Mouse (Mus musculus) small intestine, adult 2 months (tissue): Measurements from ENCODE around the gene Spred2. TPM values are rescaled to one million over a fixed set of nuclear protein-coding genes. Genes with fewer than 3 reads are reported as not detected.

Experiments used
- H3K27ac ChIP-seq: fragments of 200-500 bp; 2 replicates; pipeline ENCODE4 v1.5.1; 2012; ENCODE audit warnings: low read depth, low read length, control low read depth, inconsistent platforms; ENCODE audit not compliant: insufficient read depth
- H3K27me3 ChIP-seq: fragments of 200-500 bp; 2 replicates; pipeline ENCODE4 v1.6.1; 2012; ENCODE audit warnings: mild to moderate bottlenecking, moderate library complexity, low read length, inconsistent platforms; ENCODE audit not compliant: control insufficient read depth, insufficient read depth
- H3K36me3 ChIP-seq: fragments of 200-500 bp; 2 replicates; pipeline ENCODE4 v1.6.1; 2012; ENCODE audit warnings: mild to moderate bottlenecking, low read length, control low read depth, inconsistent platforms; ENCODE audit not compliant: control insufficient read depth, insufficient read depth
- H3K4me1 ChIP-seq: fragments of 200-500 bp; 2 replicates; pipeline ENCODE4 v1.6.1; 2012; ENCODE audit warnings: low read length, inconsistent platforms, mixed read lengths; ENCODE audit not compliant: control insufficient read depth, insufficient read depth, insufficient read length
- H3K4me3 ChIP-seq: fragments of 200-500 bp; 2 replicates; pipeline ENCODE4 v1.5.1; 2012; ENCODE audit warnings: low read depth, mild to moderate bottlenecking, control low read depth, inconsistent platforms, low read length, moderate library complexity
- CTCF ChIP-seq: fragments of 200-500 bp; IDR thresholded peaks from 2 replicates; pipeline ENCODE4 v1.5.1; 2012; ENCODE audit warnings: low read depth, mild to moderate bottlenecking, control low read depth, inconsistent platforms, low read length, moderate library complexity, mixed read lengths; ENCODE audit not compliant: insufficient replicate concordance, insufficient read length; ENCODE audit errors: extremely low read depth
- POLR2A ChIP-seq: fragments of 200-500 bp; IDR thresholded peaks from 2 replicates; pipeline ENCODE4 v1.6.1; 2012; ENCODE audit warnings: low read depth, mild to moderate bottlenecking, control low read depth, inconsistent platforms, low read length, moderate library complexity
- WGBS: fragments of 180-500 bp; shearing (Covaris S2); methylation state at CpG from one replicate; pipeline ENCODE4 v1.1.7; 2018; 5-methylcytosine and 5-hydroxymethylcytosine counted together
- polyA plus RNA-seq: library from polyadenylated mRNA; depleted of rRNA; stranded (reverse); fragments of >200 nt; gene quantifications from 2 replicates; pipeline ENCODE4 v1.2.3, GENCODE M21; 2012; rRNA removed

Spred2 gene
- polyA plus RNA-seq: 8.2 and 21.2 TPM in 2 replicates

DNA sequence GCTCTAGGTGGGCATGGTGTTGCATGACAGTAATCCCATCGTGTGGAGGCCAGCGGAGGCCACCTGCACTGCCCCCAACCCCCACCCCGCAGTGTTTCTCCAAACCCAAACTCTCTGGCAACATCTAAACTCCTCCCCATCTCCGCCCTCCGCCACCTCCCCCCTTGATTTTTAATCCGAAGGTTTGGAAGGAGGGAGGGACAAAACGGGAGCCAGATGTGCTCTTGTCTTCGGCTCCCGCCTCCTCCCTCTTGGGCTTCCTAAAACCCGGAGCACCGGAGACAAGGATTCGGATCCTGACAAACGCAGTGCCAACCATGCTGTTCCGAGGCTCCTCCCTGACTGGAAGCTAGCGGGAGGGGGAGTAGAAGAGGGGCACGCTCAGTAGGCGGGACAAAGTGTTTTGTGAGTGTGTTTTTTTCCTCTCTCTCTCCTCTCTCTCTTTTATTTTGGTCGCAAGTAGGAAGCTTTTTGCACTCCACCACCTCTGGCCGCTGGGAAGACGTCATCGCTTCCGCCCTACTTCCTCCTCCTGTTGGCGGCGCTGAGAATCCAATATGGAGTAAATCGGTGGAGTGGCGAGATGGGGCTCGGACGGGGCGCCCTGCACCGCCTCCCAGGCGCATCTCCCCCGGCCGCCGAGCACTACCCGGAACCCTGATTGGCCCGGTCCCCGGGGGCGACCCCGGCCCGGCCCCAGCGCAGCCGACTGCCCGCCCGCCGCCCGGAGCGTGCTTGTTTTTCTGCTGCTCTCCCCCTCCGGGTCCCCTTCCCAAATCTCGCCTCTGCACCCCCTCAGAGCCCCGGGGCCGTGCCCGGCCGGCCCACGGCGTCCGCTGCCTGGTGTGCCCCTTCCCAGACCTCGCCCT is at the start of gene Spred2:
Gene Spred2 (plus strand): TSS at position 488 of the 869 bp plus-strand sequence.
- Histone ChIP-seq H3K4me3 (peak within 1 kb of the TSS; percentile 73), H3K4me1 (peaks cover 24% of the 10 kb centered on the region), H3K27me3 (no peaks in the 10 kb centered on the region), H3K27ac (peak within 1 kb of the TSS; percentile 90), H3K36me3 (no peaks in the 10 kb centered on the region)
- WGBS: under 1% methylated on average over 57 of the region's 57 CpGs
- peak; percentile 45; the same call in 1 of the 2 replicates for TF ChIP-seq POLR2A
- peak; percentile 19; the same call in 1 of the 2 replicates for TF ChIP-seq CTCF

DNA sequence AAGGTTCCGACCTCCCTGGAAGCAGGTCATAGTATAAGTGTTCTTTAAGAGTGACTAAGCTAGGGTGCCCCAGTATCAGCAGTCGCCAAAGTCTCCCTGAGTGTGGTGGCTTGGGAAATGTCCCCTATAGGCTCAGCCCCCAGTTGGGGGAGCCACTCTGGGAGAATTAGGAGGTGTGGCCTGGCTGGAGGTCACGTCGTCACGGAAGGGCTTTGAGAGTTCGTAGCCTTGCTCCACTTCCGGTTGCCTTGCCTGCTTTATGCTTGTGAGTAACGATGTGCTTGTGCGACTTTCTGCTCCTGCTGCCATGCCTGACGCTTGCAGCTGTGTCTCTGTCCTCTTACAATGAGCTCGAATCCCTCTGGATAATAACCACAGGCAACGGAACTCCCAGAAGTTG is 48.6 kb upstream of the Spred2 start:
- Histone ChIP-seq H3K27ac (no peak overlapping the region), H3K4me3 (no peak overlapping the region), H3K36me3 (no peaks in the 10 kb centered on the region), H3K27me3 (no peaks in the 10 kb centered on the region), H3K4me1 (no peaks in the 10 kb centered on the region)
- TF ChIP-seq POLR2A (no peak), CTCF (no peak)
- 61% methylated on average over 12 of the region's 12 CpGs for WGBS

DNA sequence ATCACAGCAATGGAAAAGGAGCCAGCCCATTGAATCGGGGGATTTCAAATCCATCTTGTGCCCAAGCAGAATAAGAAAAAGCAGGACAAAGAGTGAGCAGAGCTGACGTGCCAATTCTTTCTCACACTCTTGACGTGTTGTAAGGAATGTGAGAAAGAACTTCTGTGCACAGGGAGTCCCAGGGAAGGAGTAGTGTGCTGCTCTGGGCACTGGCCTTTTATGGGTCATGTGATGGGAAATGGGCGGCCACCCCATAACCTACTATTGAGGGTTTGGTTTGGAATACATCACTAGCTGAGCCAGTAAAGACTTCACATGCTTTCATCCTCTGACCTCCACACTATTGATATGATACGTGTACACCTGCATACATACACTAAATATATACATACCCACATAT is 48.2 kb upstream of the Spred2 start:
- 85% methylated on average over 5 of the region's 5 CpGs for WGBS
- Histone ChIP-seq H3K36me3 (no peaks in the 10 kb centered on the region), H3K27me3 (no peaks in the 10 kb centered on the region)

DNA sequence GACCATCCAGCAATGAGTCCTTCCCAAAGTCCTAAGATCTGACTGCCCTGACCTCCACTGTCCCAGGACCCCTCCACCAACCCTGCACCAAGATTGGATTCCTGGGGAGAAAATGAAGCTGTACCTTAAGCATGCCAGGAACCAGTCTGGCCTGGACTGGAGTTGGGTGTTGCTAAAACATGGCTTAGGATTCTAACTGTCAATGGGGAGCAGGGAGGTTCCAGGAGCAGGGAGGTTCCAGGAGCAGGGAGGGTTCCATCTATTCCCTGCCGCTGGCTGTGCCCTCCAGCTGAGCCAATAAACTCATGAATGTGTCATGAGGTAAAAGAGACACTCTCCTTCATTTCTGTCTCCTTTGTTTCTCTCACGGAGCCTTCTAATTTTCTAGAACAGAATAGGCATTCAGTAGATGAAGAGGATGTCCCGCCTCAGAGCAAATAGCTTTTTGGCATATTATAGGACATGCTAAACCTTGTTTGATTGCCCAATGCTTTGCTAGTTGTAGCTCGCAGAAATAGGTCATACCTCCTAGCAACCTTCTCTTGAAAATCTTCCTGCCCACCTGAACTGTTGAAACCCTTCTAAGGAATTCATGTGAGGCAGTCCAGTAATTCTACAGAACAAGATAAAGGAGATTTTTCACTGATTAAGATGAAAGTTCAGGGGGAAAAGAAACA is 46.8 kb upstream of the Spred2 start:
- Histone ChIP-seq H3K36me3 (no peaks in the 10 kb centered on the region), H3K27me3 (no peaks in the 10 kb centered on the region), H3K4me3 (no peak overlapping the region), H3K27ac (no peak overlapping the region), H3K4me1 (no peaks in the 10 kb centered on the region)
- TF ChIP-seq CTCF (no peak), POLR2A (no peak)
- 63% methylated on average over 4 of the region's 4 CpGs for WGBS

More for the DNA sequence above, 48.2 kb upstream of the Spred2 start:
- Histone ChIP-seq H3K4me1 (no peaks in the 10 kb centered on the region), H3K4me3 (no peak overlapping the region), H3K27ac (no peak overlapping the region)
- TF ChIP-seq CTCF (no peak), POLR2A (no peak)

DNA sequence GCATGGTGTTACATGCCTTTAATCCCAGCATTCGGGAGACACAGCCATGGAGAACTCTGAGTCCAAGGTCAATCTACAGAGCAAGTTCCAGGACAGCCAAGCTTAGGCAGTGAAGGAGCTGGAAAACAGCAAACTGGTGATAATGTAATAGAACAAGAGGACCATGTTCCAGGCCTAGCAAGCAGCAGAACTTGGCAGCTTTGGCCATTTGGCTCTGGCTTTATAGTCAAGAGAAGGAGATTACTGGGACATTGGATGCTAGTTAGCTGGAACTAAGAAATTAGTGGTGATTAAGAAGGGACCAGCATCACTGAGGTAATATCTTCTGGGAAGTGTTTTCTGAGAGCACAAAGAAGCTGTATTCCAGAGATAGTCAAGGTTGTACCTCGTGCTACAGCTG is 42.8 kb upstream of the Spred2 start:
- no peaks in the 10 kb centered on the region for H3K36me3 ChIP-seq
- H3K27me3 ChIP-seq: no peaks in the 10 kb centered on the region
- no peak overlapping the region for H3K4me3 ChIP-seq
- H3K27ac ChIP-seq: no peak overlapping the region
- 70% methylated on average over 2 of the region's 2 CpGs for WGBS
- no peaks in the 10 kb centered on the region for H3K4me1 ChIP-seq
- TF ChIP-seq CTCF (no peak), POLR2A (no peak)

DNA sequence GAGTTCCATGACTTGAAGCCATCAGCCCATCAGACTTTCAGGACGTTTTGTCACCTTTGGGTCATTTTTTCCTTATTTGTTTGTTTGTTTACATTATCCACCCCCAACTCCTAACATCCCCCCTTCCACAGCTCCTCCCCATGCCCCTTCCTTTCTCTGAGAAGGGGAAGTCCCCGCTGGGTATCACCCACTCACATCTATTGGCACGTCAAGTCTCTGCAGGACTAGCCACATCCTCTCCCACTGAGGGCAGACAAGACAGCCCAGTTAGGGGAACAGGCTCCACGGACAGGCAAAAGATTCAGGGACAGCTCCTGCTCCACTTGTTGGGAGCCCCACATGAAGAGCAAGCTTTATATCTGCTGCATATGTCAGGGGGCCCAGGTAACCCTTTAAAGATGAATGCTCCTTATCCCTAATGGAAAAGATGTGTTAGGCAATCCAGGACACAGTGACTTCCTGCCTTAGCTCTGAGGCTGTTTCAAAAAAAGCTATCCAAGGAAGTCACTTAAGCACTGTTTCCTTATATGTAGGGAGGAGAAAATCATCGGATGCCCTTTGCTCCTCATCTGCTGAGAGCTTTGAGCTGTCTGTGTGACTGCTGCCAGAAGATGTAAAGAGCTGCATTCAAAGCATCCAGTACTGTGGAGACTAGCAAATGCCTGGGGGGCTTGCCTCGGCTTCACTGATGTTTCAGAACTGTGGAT is 33.3 kb upstream of the Spred2 start:
- Histone ChIP-seq H3K4me3 (no peak overlapping the region), H3K27ac (no peak overlapping the region), H3K27me3 (no peaks in the 10 kb centered on the region), H3K36me3 (no peaks in the 10 kb centered on the region), H3K4me1 (no peaks in the 10 kb centered on the region)
- no peak for TF ChIP-seq CTCF
- no peak for TF ChIP-seq POLR2A
- 33% methylated on average over 6 of the region's 6 CpGs for WGBS
